Mouse (Mus musculus): ENCODE measurements at regions not wholly inside any gene's neighbourhood (a gene's known extent, or its start where the extent isn't known, plus 50 kb on each side); places are given as distances from the start of the nearest gene placed in this dataset.

DNA sequence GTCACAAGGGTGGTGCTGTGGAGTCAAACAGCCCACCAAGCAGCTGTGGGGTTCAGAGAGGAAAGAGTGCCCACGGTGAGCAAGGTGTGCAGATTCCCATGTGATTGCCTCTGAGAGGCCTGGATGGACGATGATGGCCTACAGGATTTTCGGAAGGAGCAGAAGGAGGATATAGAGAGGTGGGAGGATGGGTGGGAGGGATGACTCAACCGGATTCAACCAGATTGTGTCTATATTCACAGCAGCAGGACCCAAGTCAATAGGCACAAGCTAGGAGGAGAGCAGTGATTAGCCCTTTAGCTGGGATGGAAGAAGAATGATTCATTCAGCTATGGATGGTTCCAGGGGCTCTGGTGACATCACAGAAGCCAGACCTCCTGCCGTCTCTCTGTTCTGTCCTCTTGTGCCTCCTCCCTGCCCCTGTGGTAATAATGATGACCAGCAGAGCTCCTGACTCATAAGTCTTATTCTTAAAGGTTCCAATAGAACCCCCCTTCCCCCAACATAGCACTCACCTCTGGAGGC, 82.6 kb upstream of the Stx16 start:
- TF ChIP-seq CTCF (IDR thresholded peaks at IDR 0.05; ENCODE audit: low read depth): no peak
- TF ChIP-seq EP300 (IDR thresholded peaks at IDR 0.05; ENCODE audit: low read depth): no peak

Data from liver, embryonic 14.5 days (tissue).